Mouse (Mus musculus) olfactory bulb, adult 2 months (tissue): ENCODE results near the gene Irak1bp1.

ENCODE experiments used
- CTCF ChIP-seq: fragments of 200-500 bp; IDR thresholded peaks from 2 replicates; pipeline ENCODE4 v1.5.1; 2012; ENCODE audit warnings: low read depth, mild to moderate bottlenecking, low read length, moderate library complexity; ENCODE audit not compliant: insufficient read depth
- POLR2A ChIP-seq: fragments of 200-500 bp; IDR thresholded peaks from 2 replicates; pipeline ENCODE4 v1.6.1; 2012; ENCODE audit warnings: mild to moderate bottlenecking, low read depth, low read length, moderate library complexity; ENCODE audit not compliant: insufficient read depth

GRCm38 (mm10) chr9:82829693-82830430, 522 bp downstream of the Irak1bp1 start:
- no peak for TF ChIP-seq CTCF
- peak; percentile 70 for TF ChIP-seq POLR2A
